Mouse (Mus musculus) adrenal gland (tissue): Measurements from ENCODE around the gene Hoxc6.

Experiments used
- intact Hi-C: fragments of 180-260 bp; cut with DNase I; formaldehyde crosslinking; loops from one replicate; pipeline ENCODE4 v1.15.1; 2025
- long read RNA-seq, 2 experiments: library from polyadenylated mRNA; unstranded; transcript quantifications; one replicate each; pipeline ENCODE4 v2.0.0; 2020; ENCODE audit warnings: borderline replicate concordance in 1 of 2; ENCODE audit not compliant: insufficient replicate concordance in 1 of 2

Hoxc6 gene
- long read RNA-seq, experiment 1 = 0 reads
- long read RNA-seq, experiment 2, partial matches to known transcripts = 0 of 2 reads
- long read RNA-seq, experiment 2, other reads (novel, unspliced or antisense) = 2 of 2 reads

GRCm38 (mm10) chr15:102997939-102998355 lies at the start of gene Hoxc6:
TSS of gene Hoxc6 (plus strand) at chr15:102998257.
- intact Hi-C loops = no loop called here

DNA sequence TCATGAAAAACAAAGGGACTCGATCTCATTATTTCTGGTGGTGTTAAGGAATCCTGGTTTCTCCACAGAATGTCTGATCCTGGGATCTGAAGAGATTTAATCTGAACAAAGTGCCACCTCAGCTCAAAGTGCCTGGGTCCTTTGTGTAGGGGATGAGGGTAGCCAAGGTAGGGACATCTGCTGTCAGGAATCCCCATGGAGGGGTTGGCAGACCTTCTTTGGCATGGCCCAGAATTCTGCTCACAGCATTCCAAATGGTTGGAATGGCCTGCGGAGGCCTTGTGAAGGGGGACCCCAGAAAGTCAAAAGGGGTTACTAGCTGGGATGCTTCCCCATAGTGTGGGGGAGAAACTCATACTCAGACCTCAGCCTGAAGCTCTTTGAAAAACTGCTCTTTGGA lies 49.2 kb upstream of the Hoxc6 start:
- intact Hi-C loops = loop anchor here (10.0 kb wide), 1 partner anchor 164 kb away; no protein-coding TSS in a partner anchor

- intact Hi-C loops = loop anchor here (10.0 kb wide), 1 partner anchor 165 kb away; no protein-coding TSS in a partner anchor
Observed at GRCm38 (mm10) chr15:102949696-102950095, 48.4 kb upstream of the Hoxc6 start.

DNA sequence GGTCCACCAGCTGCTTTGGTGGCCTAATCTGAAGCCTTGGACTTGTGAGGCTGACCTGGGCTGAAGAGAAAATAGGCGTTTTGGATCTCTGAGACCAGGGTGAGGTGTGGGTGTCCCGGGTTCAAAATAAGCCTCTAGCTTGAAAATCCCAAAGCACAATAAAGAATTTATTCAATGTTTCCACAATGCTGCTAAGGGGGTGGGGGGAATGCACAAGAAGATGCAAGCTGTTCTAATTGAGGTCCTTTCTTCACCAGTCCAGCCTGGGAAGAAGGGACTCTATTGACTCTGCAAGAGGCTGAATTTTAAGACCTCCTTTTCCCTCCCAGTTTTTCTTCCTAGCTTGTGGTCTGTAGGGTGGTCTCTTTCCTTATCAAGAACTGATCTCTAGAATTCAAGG lies 47.2 kb upstream of the Hoxc6 start:
- intact Hi-C loops = no loop called here

DNA sequence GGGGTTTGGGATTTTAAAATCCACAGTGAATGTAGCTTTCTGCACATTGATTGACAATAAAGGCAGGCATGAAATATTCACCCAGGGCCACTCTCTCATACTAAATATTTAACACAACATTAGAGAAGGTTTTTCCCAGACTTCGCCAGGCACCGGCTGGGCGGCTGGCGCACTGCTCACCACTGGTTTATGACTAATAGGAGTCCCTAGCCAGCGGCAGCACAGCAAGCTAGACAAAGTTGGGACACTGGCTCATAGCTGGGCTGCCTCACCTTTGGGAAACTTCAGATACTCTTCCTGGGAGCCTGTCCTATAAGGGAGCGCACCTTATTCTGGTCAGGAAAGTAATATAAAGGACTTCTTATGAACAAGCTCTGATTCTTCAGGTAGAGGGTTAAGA lies 44.5 kb upstream of the Hoxc6 start:
- intact Hi-C loops = no loop called here

DNA sequence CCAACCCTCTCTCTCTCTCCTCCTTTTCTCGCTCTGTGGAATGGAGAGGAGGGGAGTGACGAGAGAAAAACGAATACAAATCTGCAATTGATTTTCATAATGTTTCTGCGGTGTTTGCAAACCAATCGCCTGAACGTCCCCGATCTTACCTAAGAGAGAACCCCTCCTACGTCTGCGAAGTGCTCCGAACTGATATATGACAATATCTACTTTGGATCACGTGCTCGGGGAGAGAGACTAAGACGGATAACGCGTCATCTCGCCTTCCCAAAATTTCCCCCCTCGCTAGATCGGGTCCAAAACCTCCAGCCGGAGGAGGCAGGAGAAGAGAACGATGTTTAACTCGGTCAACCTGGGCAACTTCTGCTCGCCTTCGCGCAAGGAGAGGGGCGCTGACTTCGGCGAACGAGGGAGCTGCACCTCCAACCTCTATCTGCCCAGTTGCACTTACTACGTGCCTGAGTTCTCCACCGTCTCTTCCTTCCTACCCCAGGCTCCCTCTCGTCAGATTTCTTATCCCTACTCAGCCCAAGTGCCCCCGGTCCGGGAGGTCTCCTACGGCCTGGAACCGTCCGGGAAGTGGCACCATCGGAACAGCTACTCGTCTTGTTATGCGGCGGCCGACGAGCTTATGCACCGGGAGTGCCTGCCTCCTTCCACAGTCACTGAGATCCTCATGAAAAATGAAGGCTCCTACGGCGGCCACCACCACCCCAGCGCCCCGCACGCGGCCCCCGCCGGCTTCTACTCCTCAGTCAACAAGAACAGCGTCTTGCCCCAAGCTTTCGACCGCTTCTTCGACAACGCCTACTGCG lies 43.7 kb upstream of the Hoxc6 start, which contains the start of gene Hoxc11:
Hoxc11 (plus strand) TSS at position 236 of the 815 bp plus-strand sequence.
- intact Hi-C loops = no loop called here

DNA sequence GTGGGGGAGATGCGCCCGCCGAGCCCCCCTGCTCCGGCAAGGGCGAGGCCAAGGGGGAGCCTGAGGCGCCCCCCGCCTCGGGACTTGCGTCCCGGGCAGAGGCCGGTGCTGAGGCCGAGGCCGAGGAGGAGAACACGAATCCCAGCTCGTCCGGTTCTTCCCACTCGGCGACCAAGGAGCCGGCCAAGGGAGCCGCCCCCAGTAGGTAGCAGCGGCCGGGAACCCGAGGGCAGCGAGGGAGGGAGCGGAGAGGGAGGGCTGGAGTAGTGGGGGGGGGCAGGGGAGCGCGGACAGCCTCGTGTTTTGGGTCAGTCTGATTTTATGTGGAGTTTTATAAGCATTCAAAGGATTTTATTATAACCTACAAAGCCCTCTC lies 43.1 kb upstream of the Hoxc6 start:
- intact Hi-C loops = no loop called here

DNA sequence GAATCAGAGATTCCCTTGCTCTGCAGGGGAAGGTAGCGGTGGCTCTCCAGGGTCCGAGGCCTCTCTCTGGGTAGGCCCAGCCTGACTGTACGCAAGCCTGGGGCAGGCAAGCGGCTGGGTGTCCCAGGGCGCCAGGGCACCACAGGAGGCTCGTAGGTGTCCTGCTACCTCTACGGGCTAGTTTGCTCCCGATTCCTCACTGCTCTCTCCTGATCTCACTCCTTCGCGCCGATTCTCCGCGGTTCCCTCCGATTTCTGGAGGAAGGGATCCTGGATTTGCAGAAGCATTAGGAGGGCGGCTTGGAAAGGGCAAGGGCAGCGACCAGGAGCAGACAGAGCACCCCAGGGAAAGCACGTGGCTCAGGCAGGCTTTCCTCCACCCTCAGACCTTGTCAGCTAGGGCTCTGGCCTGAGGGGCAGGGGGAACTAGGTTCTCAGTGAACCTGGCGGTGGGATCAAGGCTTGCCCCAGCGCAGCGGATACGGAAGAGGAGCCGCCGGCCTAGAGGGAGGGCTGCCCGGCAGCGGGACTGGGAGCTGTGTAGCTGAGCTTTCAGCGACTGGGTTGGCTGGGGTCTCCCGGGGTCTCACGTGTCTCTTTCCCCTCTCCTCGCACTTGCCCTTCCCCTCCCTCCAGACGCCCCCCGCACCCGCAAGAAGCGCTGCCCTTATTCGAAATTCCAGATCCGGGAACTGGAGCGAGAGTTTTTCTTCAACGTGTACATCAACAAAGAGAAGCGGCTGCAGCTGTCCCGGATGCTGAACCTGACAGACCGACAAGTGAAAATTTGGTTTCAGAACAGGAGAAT lies 42.0 kb upstream of the Hoxc6 start:
- intact Hi-C loops = no loop called here

GRCm38 (mm10) chr15:102956906-102957305 lies 41.2 kb upstream of the Hoxc6 start:
- intact Hi-C loops = no loop called here

- intact Hi-C loops = no loop called here
Observed at GRCm38 (mm10) chr15:102959663-102960191, 38.3 kb upstream of the Hoxc6 start.

DNA sequence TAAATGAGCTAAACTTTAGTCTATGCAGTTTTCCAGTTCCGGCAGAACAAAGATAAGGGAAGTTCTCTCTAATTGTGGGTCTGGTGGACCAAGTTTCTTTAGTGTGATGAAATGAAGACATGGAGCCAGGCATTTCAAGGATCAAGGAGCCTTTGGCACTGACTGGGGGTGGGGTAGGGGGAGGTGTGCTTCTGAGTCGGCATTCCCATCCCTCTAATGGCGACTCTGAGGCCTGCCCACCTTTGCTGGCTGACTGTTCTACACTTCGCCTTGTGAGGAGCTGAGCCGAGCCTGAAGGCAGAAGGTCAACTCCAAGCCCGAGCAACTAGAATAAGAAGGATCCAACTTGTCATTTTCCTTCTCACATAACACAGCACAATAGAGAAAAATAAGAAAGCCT lies 36.3 kb upstream of the Hoxc6 start:
- intact Hi-C loops = no loop called here

DNA sequence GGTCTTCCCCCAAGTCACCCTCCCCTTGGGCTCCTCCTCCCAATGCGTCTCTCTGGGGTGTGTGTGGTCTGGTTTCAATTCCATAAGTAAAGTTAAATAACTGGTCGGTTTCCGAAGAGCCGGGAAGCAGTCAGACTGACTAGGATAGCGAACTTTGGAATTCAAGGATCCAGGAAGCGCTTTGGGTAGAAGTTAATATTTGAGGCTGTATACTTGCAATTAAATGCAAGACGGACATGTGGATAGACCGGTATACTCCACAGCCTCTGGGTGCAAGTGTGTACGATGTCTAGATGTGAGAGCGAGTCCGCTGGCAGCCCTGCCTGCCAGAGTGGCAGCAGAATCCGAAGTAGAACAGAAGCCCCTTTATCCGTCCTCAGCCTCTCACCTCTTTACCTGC lies 35.6 kb upstream of the Hoxc6 start:
- intact Hi-C loops = no loop called here

- intact Hi-C loops = no loop called here
Observed at GRCm38 (mm10) chr15:102963259-102963658, 34.8 kb upstream of the Hoxc6 start.

DNA sequence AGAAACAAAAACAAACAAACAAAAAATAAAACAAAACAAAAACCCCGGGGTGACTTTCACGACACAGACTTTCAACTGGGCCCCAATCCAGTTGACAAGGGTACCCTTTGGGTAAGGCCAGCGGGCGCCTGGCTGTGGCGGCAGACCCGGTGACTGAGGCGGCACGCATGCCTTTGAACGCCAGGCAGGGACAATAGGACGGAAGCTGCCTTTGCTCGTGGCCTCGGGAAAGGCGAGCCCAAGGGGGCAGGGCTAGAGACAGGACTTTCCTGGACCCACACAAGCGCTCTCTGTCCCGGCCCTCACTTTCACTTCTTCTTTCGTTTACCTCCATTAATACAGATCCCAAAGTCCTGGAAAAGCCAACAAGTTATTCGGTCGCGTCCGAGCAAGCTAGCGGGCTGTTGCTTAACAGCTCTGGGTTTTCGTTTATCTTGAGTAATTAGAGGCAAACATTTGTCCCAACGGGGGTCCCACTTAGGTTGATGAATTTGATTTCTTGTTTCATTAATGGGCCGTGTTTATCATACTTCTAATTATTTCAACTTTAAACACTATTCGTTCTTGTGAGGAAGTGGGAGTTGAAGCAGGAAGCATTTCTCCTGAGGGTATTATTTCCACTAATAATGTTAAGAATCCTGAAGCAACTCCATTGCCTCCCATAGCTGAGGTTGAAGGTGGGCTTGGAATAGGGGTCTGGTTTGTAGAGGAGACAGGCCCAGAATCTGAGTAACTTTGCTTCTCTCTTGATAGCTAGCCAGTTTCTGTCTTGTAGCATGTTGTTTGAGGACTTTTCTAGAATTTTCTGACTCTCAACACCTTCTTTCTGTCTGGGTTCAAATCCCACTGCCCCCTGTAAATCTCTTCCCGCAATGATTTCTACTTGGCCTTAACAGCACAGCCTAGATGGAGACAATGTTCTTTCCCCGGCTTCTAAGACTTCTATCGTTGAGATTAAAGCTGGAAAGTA lies 34.1 kb upstream of the Hoxc6 start:
- intact Hi-C loops = no loop called here

GRCm38 (mm10) chr15:102965003-102965891 lies 32.8 kb upstream of the Hoxc6 start:
- intact Hi-C loops = loop anchor here (5.0 kb wide), 1 partner anchor 212 kb away; no protein-coding TSS in a partner anchor

- intact Hi-C loops = loop anchor here (5.0 kb wide), 1 partner anchor 211 kb away; no protein-coding TSS in a partner anchor
Observed at GRCm38 (mm10) chr15:102965892-102966775, 31.9 kb upstream of the Hoxc6 start.

DNA sequence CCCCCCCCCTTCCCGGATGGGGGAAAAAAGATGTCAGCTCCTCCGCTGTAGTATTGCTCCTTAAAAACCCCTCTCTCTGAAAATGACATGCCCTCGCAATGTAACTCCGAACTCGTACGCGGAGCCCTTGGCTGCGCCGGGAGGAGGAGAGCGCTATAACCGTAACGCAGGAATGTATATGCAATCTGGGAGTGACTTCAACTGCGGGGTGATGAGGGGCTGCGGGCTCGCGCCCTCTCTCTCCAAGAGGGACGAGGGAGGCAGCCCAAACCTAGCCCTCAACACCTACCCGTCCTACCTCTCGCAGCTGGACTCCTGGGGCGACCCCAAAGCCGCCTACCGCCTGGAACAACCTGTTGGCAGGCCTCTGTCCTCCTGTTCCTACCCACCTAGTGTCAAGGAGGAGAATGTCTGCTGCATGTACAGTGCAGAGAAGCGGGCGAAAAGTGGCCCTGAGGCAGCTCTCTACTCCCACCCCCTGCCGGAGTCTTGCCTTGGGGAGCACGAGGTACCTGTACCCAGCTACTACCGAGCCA lies 31.2 kb upstream of the Hoxc6 start, which contains the start of gene Hoxc10:
Hoxc10 (plus strand) TSS at position 21 of the 536 bp plus-strand sequence.
- intact Hi-C loops = loop anchor here (5.0 kb wide), 1 partner anchor 210 kb away; no protein-coding TSS in a partner anchor

- intact Hi-C loops = loop anchor here (5.0 kb wide), 1 partner anchor 210 kb away; no protein-coding TSS in a partner anchor
Observed at GRCm38 (mm10) chr15:102967312-102967510, 30.8 kb upstream of the Hoxc6 start, which contains the start of gene Hoxc5. TSS of gene Hoxc5 (plus strand) at chr15:102967443.
